Mouse (Mus musculus): Measurements from ENCODE around the gene Eif2b2.

Gene Eif2b2

GRCm38 (mm10) chr12:85233376-85234358, 14.4 kb downstream of the Eif2b2 start:
- in situ Hi-C loops (cut with MboI; ENCODE audit: unreplicated experiment in 2 of 2), result no loop called here

GRCm38 (mm10) chr12:85237553-85237952, 18.3 kb downstream of the Eif2b2 start:
- in situ Hi-C loops (cut with MboI; ENCODE audit: unreplicated experiment in 2 of 2), result loop anchor here in 1 of 2 experiments (5.0 kb wide), 1 partner anchor 35 kb away; the partner anchor contains the start of gene Mlh3

- in situ Hi-C loops (cut with MboI; ENCODE audit: unreplicated experiment in 2 of 2), result no loop called here
Measured at GRCm38 (mm10) chr12:85252083-85252482, 32.8 kb downstream of the Eif2b2 start.

- in situ Hi-C loops (cut with MboI; ENCODE audit: unreplicated experiment in 2 of 2), result no loop called here
Measured at GRCm38 (mm10) chr12:85256074-85256751, 36.9 kb downstream of the Eif2b2 start.

- in situ Hi-C loops (cut with MboI; ENCODE audit: unreplicated experiment in 2 of 2), result no loop called here
Measured at GRCm38 (mm10) chr12:85257008-85257639, 37.8 kb downstream of the Eif2b2 start.

- in situ Hi-C loops (cut with MboI; ENCODE audit: unreplicated experiment in 2 of 2), result loop anchor here in 1 of 2 experiments (5.0 kb wide), 1 partner anchor 40 kb away; no protein-coding TSS in a partner anchor
Measured at GRCm38 (mm10) chr12:85262489-85262888, 43.2 kb downstream of the Eif2b2 start.

GRCm38 (mm10) chr12:85263190-85263589, 43.9 kb downstream of the Eif2b2 start:
- in situ Hi-C loops (cut with MboI; ENCODE audit: unreplicated experiment in 2 of 2), result loop anchor here in 1 of 2 experiments (5.0 kb wide), 1 partner anchor 41 kb away; no protein-coding TSS in a partner anchor

- in situ Hi-C loops (cut with MboI; ENCODE audit: unreplicated experiment in 2 of 2), result loop anchor here in 1 of 2 experiments (5.0 kb wide), 1 partner anchor 42 kb away; no protein-coding TSS in a partner anchor
Measured at GRCm38 (mm10) chr12:85264531-85264930, 45.2 kb downstream of the Eif2b2 start.

GRCm38 (mm10) chr12:85264940-85265339, 45.7 kb downstream of the Eif2b2 start:
- in situ Hi-C loops (cut with MboI; ENCODE audit: unreplicated experiment in 2 of 2), result loop anchor here in 1 of 2 experiments (5.0 kb wide), 1 partner anchor 43 kb away; no protein-coding TSS in a partner anchor

- in situ Hi-C loops (cut with MboI; ENCODE audit: unreplicated experiment in 2 of 2), result no loop called here
Measured at GRCm38 (mm10) chr12:85266248-85266647, 47.0 kb downstream of the Eif2b2 start.

GRCm38 (mm10) chr12:85269821-85270220, 50.5 kb downstream of the Eif2b2 start:
- in situ Hi-C loops (cut with MboI; ENCODE audit: unreplicated experiment in 2 of 2), result loop anchor here in 1 of 2 experiments (5.0 kb wide), 1 partner anchor 33 kb away; no protein-coding TSS in a partner anchor

- in situ Hi-C loops (cut with MboI; ENCODE audit: unreplicated experiment in 2 of 2), result loop anchor here in 1 of 2 experiments (5.0 kb wide), 1 partner anchor 33 kb away; no protein-coding TSS in a partner anchor
Measured at GRCm38 (mm10) chr12:85270319-85270718, 51.0 kb downstream of the Eif2b2 start, which contains the start of gene Mlh3. TSS of gene Mlh3 (minus strand) at chr12:85270599.

- in situ Hi-C loops (cut with MboI; ENCODE audit: unreplicated experiment in 2 of 2), result loop anchor here in 1 of 2 experiments (5.0 kb wide), 1 partner anchor 34 kb away; no protein-coding TSS in a partner anchor
Measured at GRCm38 (mm10) chr12:85271132-85271842, 52.0 kb downstream of the Eif2b2 start.

GRCm38 (mm10) chr12:85271843-85272206, 52.5 kb downstream of the Eif2b2 start:
- in situ Hi-C loops (cut with MboI; ENCODE audit: unreplicated experiment in 2 of 2), result loop anchor here in 1 of 2 experiments (5.0 kb wide), 1 partner anchor 35 kb away; no protein-coding TSS in a partner anchor

GRCm38 (mm10) chr12:85273508-85273907, 54.2 kb downstream of the Eif2b2 start:
- in situ Hi-C loops (cut with MboI; ENCODE audit: unreplicated experiment in 2 of 2), result loop anchor here in 1 of 2 experiments (5.0 kb wide), 1 partner anchor 36 kb away; no protein-coding TSS in a partner anchor

All from v-Abl transformed pro-B cells (cell line).